Mouse (Mus musculus): ENCODE data around the gene Tspan9.

GRCm38 (mm10) chr6:128135006-128135405 lies 8.4 kb downstream of the Tspan9 start:
- TF ChIP-seq CTCF (IDR thresholded peaks at IDR 0.05; ENCODE audit: low read depth) = no peak
- no peak for TF ChIP-seq EP300 (optimal IDR thresholded peaks at IDR 0.05)
